Mouse (Mus musculus) bone marrow, adult 2 months (tissue): ENCODE measurements around the gene Fer.

Source experiments
- CTCF ChIP-seq: fragments of 200-500 bp; IDR thresholded peaks from 2 replicates; pipeline ENCODE4 v1.5.1; 2011; ENCODE audit warnings: low read length, control low read depth; ENCODE audit not compliant: control insufficient read depth, insufficient read depth
- POLR2A ChIP-seq: fragments of 200-500 bp; IDR thresholded peaks from 2 replicates; pipeline ENCODE4 v1.6.1; 2011; ENCODE audit warnings: low read depth, mild to moderate bottlenecking, control low read depth, low read length, borderline replicate concordance; ENCODE audit not compliant: control insufficient read depth

- TF ChIP-seq CTCF (no peak), POLR2A (no peak)
Observed at GRCm38 (mm10) chr17:64119697-64120288, 256.9 kb downstream of the Fer start.
